Mouse (Mus musculus) liver, embryonic 14.5 days (tissue): ENCODE measurements at regions not wholly inside any gene's neighbourhood (a gene's known extent, or its start where the extent isn't known, plus 50 kb on each side); places are given as distances from the start of the nearest gene placed in this dataset.

Experiments used
- ATAC-seq: fragments of 200-750 bp; cut with Nextera tagmentation; 2 replicates; pipeline ENCODE4 v1.8.0; 2017; ENCODE audit warnings: moderate number of reproducible peaks, mild to moderate bottlenecking, moderate library complexity; ENCODE audit not compliant: insufficient read depth
- DNase-seq, 3 experiments: peaks; one replicate each; pipeline ENCODE4 v3.0.0-alpha.2; 2012 to 2013; ENCODE audit warnings: low read depth in 3 of 3, low spot score in 3 of 3
- H3K27ac ChIP-seq: fragments of 300-500 bp; sonication (generic); 2 replicates; pipeline ENCODE4 v1.5.1; 2014; ENCODE audit warnings: moderate library complexity, mild to moderate bottlenecking, control low read depth, inconsistent platforms
- H3K27me3 ChIP-seq: fragments of 300-500 bp; sonication (generic); 2 replicates; pipeline ENCODE4 v1.6.1; 2014; ENCODE audit warnings: mild to moderate bottlenecking, low read length, moderate library complexity; ENCODE audit not compliant: control insufficient read depth, insufficient read depth
- H3K36me3 ChIP-seq: fragments of 300-500 bp; sonication (generic); replicated peaks from 2 replicates; pipeline ENCODE4 v1.6.1; 2014; ENCODE audit warnings: low read depth; ENCODE audit not compliant: control insufficient read depth, insufficient read depth
- H3K4me1 ChIP-seq, 2 experiments: fragments of 200-500 bp in 1 of 2; fragments of 300-500 bp in 1 of 2; sonication (generic) in 1 of 2; replicated peaks; 2 replicates each; pipeline ENCODE4 v1.6.1; 2012 to 2014; ENCODE audit warnings: antibody characterized with exemption in 1 of 2, inconsistent platforms in 1 of 2, low read length in 1 of 2; ENCODE audit not compliant: control insufficient read depth in 2 of 2, insufficient read depth in 2 of 2
- H3K4me2 ChIP-seq: fragments of 300-500 bp; sonication (generic); 2 replicates; pipeline ENCODE4 v1.6.1; 2014; ENCODE audit warnings: low read depth, mild to moderate bottlenecking, control low read depth, moderate library complexity
- H3K4me3 ChIP-seq, 2 experiments: fragments of 200-500 bp in 1 of 2; fragments of 300-500 bp in 1 of 2; sonication (generic) in 1 of 2; 2 replicates each; pipeline ENCODE4 v1.5.1; 2012 to 2014; ENCODE audit warnings: low read depth in 2 of 2, low read length in 2 of 2, mild to moderate bottlenecking in 2 of 2, control low read depth in 1 of 2, inconsistent platforms in 1 of 2, moderate library complexity in 1 of 2; ENCODE audit not compliant: insufficient read depth in 1 of 2
- H3K9ac ChIP-seq: fragments of 300-500 bp; sonication (generic); replicated peaks from 2 replicates; pipeline ENCODE4 v1.6.1; 2014; ENCODE audit warnings: mild to moderate bottlenecking, control low read depth, moderate library complexity
- H3K9me3 ChIP-seq: fragments of 300-500 bp; sonication (generic); 2 replicates; pipeline ENCODE4 v1.6.1; 2016; ENCODE audit warnings: low read length, mixed read lengths; ENCODE audit not compliant: control insufficient read depth
- CTCF ChIP-seq: IDR thresholded peaks from 2 replicates; pipeline ENCODE4 v1.5.1; 2016; ENCODE audit warnings: antibody characterized with exemption, low read depth, control low read depth
- EP300 ChIP-seq: IDR thresholded peaks from 2 replicates; pipeline ENCODE4 v1.6.1; 2016; ENCODE audit warnings: antibody characterized with exemption, low read depth
- WGBS: fragments of 180-500 bp; shearing (Covaris S2); extraction: QIAGEN DNeasy Blood & Tissue Kit; methylation state at CpG from one replicate; pipeline ENCODE4 v1.1.7; 2014; ENCODE audit not compliant: insufficient replicate concordance; 5-methylcytosine and 5-hydroxymethylcytosine counted together

DNA sequence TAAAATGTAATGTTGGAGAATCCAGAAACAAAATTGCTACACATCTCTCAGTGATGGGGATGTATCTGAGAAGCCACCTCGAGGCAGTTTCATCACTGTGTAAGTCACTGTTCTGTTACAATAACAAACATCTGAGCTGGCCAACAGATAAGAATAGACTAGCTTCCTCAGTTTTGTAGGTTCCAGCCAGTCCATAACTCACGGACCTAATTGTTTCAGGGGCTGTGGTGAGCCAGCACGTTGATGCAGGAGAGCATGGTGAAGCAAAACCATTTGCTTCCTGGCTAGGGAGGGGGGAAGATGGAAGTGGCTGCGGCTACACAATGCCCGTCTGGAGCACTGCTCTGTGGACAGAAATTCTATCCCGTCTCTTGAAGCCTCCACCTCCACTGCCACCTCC lies 52.8 kb upstream of the Armc3 start:
- H3K27ac ChIP-seq, result no peak overlapping the region
- TF ChIP-seq CTCF (no peak), EP300 (no peak)
- DNase-seq, result no peak
- no peaks in the 10 kb centered on the region for H3K27me3 ChIP-seq
- H3K4me2 ChIP-seq, result no peak overlapping the region
- no peaks in the 10 kb centered on the region; a peak in 1 of 4 replicates for H3K4me1 ChIP-seq
- no peaks in the 10 kb centered on the region for H3K9me3 ChIP-seq
- no peaks in the 10 kb centered on the region for H3K36me3 ChIP-seq
- no peak for ATAC-seq
- H3K4me3 ChIP-seq, result no peak overlapping the region
- 15% methylated on average over 6 of the region's 6 CpGs for WGBS
- no peak overlapping the region for H3K9ac ChIP-seq

DNA sequence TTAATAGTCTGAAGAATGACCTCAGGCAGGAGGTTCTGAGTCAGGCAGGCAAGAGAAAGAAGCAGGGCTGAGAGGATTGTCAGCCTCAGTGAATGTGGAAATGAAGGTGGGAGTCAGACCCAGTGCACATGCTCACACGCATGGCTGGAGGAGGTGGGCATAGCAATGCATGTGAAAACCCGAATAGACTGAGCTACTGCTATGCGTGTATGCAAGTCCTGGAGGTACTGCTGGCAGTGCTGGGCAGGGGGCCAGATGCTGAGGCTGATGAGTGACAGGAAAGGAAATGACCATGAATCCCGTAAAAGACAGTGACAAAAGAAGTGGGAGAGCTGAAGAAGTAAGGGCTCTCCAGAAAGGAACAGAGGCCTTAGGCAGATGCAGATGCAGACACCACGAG lies 50.3 kb upstream of the Armc3 start:
- no peak for TF ChIP-seq EP300
- no peak for TF ChIP-seq CTCF
- H3K27ac ChIP-seq, result no peak overlapping the region
- no peaks in the 10 kb centered on the region for H3K9me3 ChIP-seq
- H3K9ac ChIP-seq, result no peak overlapping the region
- H3K4me3 ChIP-seq, result no peak overlapping the region
- ATAC-seq, result no peak
- H3K36me3 ChIP-seq, result no peaks in the 10 kb centered on the region
- no peak for DNase-seq
- WGBS, result 57% methylated on average over 5 of the region's 5 CpGs
- no peaks in the 10 kb centered on the region; a peak in 1 of 4 replicates for H3K4me1 ChIP-seq
- H3K4me2 ChIP-seq, result no peak overlapping the region
- no peaks in the 10 kb centered on the region for H3K27me3 ChIP-seq
